Mouse (Mus musculus) lung, postnatal 36 days (tissue): ENCODE results near the gene 4933425L06Rik.

ENCODE experiments used
- DNase-seq: peaks from one replicate; pipeline ENCODE4 v3.0.0; 2022; ENCODE audit warnings: mixed read lengths

The 4933425L06Rik gene

DNA sequence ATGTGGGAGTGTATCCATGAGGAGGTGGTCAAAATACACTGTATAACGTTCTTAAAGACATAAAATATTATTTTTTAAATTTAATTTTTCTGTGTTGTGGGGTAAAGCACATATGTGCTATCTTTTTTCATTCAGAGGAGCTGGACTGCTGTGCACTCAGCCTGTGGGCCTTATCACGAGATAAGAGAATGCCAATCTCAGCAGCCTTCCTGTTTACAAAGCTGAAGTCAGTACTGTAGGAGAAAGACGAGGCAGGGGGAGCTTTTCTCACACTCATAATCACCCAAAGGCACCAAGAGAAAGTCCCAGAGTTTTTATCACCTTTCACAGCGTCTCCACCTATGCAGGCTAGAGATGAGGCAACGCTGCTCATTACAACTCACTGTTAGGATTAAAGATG is 52.5 kb downstream of the 4933425L06Rik start:
- DNase-seq: no peak

DNA sequence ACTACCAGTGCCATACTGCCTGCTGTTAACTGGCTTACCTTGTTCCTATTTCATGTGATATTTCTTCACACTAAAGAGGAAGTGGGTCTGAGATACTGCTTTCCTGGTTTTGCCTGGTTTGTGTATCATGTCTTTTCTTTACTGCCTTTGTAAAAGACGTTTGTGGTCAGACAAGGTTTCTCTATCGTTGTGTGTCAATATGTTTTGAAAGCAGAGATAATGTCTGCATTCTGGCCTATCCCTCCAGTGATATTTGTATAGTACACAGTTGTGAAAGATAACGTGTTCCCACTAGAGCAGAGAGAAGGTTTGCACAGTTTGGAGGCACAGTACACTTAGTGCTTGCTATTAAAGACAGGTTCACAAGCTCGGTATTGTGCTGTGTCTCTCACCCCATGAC is 58.0 kb downstream of the 4933425L06Rik start:
- no peak for DNase-seq

DNA sequence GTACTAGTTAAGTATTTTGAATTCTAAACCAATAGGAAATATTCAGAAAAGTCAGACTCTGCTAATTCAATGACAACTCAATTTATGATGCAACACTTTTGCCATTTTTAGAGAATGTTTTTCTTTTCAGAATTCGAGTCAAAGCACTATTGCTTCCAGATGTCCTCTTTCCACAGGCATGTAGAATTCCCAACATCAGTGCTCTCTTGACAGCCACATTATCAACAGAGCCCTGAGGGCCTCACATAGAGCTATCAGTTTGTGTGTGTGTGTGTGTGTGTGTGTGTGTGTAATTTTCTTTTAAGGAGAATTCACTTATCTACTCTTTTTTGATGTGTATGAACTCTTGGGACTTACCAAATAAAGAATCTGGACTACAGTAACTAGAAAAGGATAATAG is 64.9 kb downstream of the 4933425L06Rik start:
- peak; percentile 2 for DNase-seq

DNA sequence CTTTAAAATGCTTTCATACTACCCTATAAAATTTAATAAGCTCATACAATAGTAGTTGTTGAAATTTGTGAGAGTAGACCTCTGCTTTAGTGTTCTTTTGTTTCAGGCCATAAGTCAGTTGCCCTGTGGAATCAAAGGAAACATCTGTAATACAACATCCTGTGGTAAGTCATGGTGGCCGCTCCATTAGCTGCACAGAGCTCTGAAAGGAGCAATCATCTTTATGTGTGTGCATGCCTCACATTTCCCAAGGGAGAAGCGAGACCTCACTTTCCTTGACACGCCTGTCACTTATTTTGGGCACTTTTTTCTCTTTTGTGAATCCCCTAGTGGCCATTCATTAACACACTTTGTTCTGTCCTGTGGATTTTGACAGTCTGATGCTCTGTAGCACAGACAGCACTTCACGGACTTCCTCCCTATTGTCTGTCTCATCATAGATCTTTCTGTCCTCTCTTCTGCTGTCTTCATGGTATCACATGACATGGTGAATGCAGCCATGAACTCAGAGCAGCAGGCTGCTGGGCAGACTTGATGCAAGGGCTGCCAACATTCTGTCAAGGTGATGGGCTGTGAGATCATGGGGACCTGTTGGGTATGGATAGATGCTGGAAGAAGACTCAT is 66.0 kb downstream of the 4933425L06Rik start:
- no peak for DNase-seq

DNA sequence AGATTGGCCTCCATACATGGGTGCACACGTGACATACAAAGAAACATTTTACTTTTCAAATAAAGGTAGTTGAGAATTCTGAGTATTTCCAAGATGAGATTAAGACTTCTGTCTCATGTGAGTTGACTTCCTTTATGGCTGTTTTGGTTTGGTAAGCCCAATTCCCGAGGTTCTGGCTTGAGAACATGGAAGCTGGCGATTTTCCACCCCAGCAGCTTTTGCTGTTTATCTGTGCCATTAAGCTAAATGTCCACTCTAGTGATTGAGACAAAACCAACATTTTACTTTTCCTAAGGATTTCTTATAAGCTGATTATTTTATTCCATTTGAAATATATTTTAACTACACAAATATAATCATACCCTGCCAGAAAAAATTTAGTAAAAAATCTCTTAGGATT is 68.1 kb downstream of the 4933425L06Rik start:
- DNase-seq: no peak

DNA sequence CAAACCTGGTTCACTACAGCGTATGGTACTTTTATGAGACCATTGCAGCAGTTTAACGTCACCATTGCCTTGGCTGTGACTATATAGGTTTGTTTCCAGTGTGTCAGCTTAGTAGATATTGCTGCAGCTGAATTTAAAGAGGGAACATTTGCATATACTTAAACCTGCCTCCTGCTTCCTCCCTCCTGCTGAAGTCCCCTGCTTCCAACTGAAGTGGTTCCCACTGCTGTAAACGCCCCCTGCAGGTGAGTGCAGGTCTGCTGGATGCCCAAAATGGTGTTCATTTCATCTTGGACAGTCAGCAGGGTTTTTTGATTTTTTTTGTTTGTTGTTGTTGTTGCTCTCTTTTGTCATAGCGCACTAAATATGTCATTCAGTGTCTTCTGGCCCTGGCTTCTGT is 72.0 kb downstream of the 4933425L06Rik start:
- DNase-seq: peak; percentile 43

DNA sequence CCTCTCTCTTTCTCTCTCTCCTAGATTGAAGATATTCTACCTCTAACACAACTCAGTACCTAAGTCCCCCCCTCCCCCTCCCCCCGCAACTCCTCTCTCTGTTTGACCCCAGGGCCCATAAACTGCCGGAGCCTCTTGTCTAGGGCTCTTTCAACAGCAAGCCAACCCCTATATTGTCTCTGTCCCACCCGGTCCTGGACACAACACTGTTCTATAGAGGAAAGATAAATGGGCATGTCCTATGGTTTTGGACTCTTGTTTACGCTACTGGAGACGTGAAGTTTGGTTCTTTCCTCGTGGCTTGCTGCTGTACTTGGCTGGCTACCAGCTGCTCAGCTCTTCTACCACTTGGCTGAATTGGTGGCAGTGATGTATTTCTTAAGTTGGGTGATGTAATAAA is 83.5 kb downstream of the 4933425L06Rik start:
- DNase-seq: no peak
